Mouse (Mus musculus) layer of hippocampus, adult 9-11 months (tissue): ENCODE results near the gene Vav2.

Experiments
- DNase-seq: peaks from one replicate; pipeline ENCODE4 v3.0.0; 2022

Gene Vav2

GRCm38 (mm10) chr2:27314269-27314668, 112.6 kb downstream of the Vav2 start:
- DNase-seq = no peak

- DNase-seq = no peak
Measured at GRCm38 (mm10) chr2:27312500-27312899, 114.3 kb downstream of the Vav2 start.

GRCm38 (mm10) chr2:27311606-27312005, 115.2 kb downstream of the Vav2 start:
- DNase-seq = peak; percentile 55

- no peak for DNase-seq
Measured at GRCm38 (mm10) chr2:27310908-27311307, 115.9 kb downstream of the Vav2 start.

- DNase-seq = no peak
Measured at GRCm38 (mm10) chr2:27310221-27310620, 116.6 kb downstream of the Vav2 start.

GRCm38 (mm10) chr2:27306628-27307027, 120.2 kb downstream of the Vav2 start:
- DNase-seq = no peak

GRCm38 (mm10) chr2:27304741-27305140, 122.1 kb downstream of the Vav2 start:
- DNase-seq = no peak

GRCm38 (mm10) chr2:27304074-27304473, 122.8 kb downstream of the Vav2 start:
- no peak for DNase-seq

- DNase-seq = no peak
Measured at GRCm38 (mm10) chr2:27301444-27302111, 125.3 kb downstream of the Vav2 start.

GRCm38 (mm10) chr2:27300725-27301443, 125.9 kb downstream of the Vav2 start:
- peak; percentile 31 for DNase-seq

GRCm38 (mm10) chr2:27296656-27297406, 130.0 kb downstream of the Vav2 start:
- DNase-seq = no peak

- no peak for DNase-seq
Measured at GRCm38 (mm10) chr2:27294777-27295176, 132.1 kb downstream of the Vav2 start.

GRCm38 (mm10) chr2:27289019-27289418, 137.8 kb downstream of the Vav2 start:
- DNase-seq = peak; percentile 69

- no peak for DNase-seq
Measured at GRCm38 (mm10) chr2:27286971-27287710, 139.7 kb downstream of the Vav2 start.

GRCm38 (mm10) chr2:27284441-27284840, 142.4 kb downstream of the Vav2 start:
- DNase-seq = no peak

GRCm38 (mm10) chr2:27281771-27282170, 145.1 kb downstream of the Vav2 start:
- no peak for DNase-seq

GRCm38 (mm10) chr2:27280920-27281611, 145.8 kb downstream of the Vav2 start:
- peak; percentile 38 for DNase-seq

- no peak for DNase-seq
Measured at GRCm38 (mm10) chr2:27278859-27279258, 148.0 kb downstream of the Vav2 start.

GRCm38 (mm10) chr2:27268325-27268724, 158.5 kb downstream of the Vav2 start:
- no peak for DNase-seq

- DNase-seq = no peak
Measured at GRCm38 (mm10) chr2:27265819-27266218, 161.0 kb downstream of the Vav2 start.

GRCm38 (mm10) chr2:27262984-27263383, 163.8 kb downstream of the Vav2 start:
- no peak for DNase-seq

- DNase-seq = no peak
Measured at GRCm38 (mm10) chr2:27251434-27251833, 175.4 kb downstream of the Vav2 start.
